Mouse (Mus musculus) forebrain, embryonic 16.5 days (tissue): ENCODE measurements around the gene Phf11b. TPM values are rescaled to one million over a fixed set of nuclear protein-coding genes. Genes with fewer than 3 reads are reported as not detected.
"Not testable (repeated sequence)": the region's sequence is repeated elsewhere in the genome, so short reads cannot be mapped to it uniquely, and the experiment has no call there.

Source experiments
- ATAC-seq: fragments of 200-750 bp; cut with Nextera tagmentation; 2 replicates; pipeline ENCODE4 v1.8.0; 2017; ENCODE audit warnings: mild to moderate bottlenecking, moderate library complexity
- H3K27ac ChIP-seq: fragments of 300-500 bp; sonication (generic); 2 replicates; pipeline ENCODE4 v1.5.1; 2014; ENCODE audit warnings: low read length, control low read depth
- H3K27me3 ChIP-seq: fragments of 300-500 bp; sonication (generic); replicated peaks from 2 replicates; pipeline ENCODE4 v1.6.1; 2014; ENCODE audit warnings: low read length; ENCODE audit not compliant: control insufficient read depth, insufficient read depth
- H3K36me3 ChIP-seq: fragments of 300-500 bp; sonication (generic); 2 replicates; pipeline ENCODE4 v1.6.1; 2014; ENCODE audit not compliant: control insufficient read depth, insufficient read depth
- H3K4me1 ChIP-seq: fragments of 300-500 bp; sonication (generic); replicated peaks from 2 replicates; pipeline ENCODE4 v1.6.1; 2014; ENCODE audit warnings: low read length; ENCODE audit not compliant: control insufficient read depth, insufficient read depth
- H3K4me2 ChIP-seq: fragments of 300-500 bp; sonication (generic); 2 replicates; pipeline ENCODE4 v1.6.1; 2014; ENCODE audit warnings: mild to moderate bottlenecking, low read length, control low read depth
- H3K4me3 ChIP-seq: fragments of 300-500 bp; sonication (generic); replicated peaks from 2 replicates; pipeline ENCODE4 v1.5.1; 2014; ENCODE audit warnings: mild to moderate bottlenecking, low read length, control low read depth
- H3K9ac ChIP-seq: fragments of 300-500 bp; sonication (generic); replicated peaks from 2 replicates; pipeline ENCODE4 v1.6.1; 2014; ENCODE audit warnings: low read depth, low read length, control low read depth
- H3K9me3 ChIP-seq: fragments of 300-500 bp; sonication (generic); 2 replicates; pipeline ENCODE4 v1.6.1; 2016; ENCODE audit warnings: low read length; ENCODE audit not compliant: control insufficient read depth
- WGBS: fragments of 180-500 bp; shearing (Covaris S2); extraction: QIAGEN DNeasy Blood & Tissue Kit; methylation state at CpG from one replicate; pipeline ENCODE4 v1.1.7; 2014; 5-methylcytosine and 5-hydroxymethylcytosine counted together
- polyA plus RNA-seq: library from polyadenylated mRNA; unstranded; fragments of >200 nt; fragmentation: Nextera tagmentation; extraction: Ambion mirVana; gene quantifications from 2 replicates; pipeline ENCODE4 v1.2.1, GENCODE M21; 2015

Gene Phf11b
- polyA plus RNA-seq, 1 experiment from 2014 or later, result not detected

- not testable (repeated sequence) for ATAC-seq, H3K27ac ChIP-seq
Observed at GRCm38 (mm10) chr14:59319970-59320369, 21.2 kb downstream of the Phf11b start.

GRCm38 (mm10) chr14:59319036-59319435 is 22.1 kb downstream of the Phf11b start:
- not testable (repeated sequence) for H3K4me2 ChIP-seq, H3K27me3 ChIP-seq, H3K9ac ChIP-seq, H3K27ac ChIP-seq, H3K36me3 ChIP-seq, H3K9me3 ChIP-seq, H3K4me1 ChIP-seq, H3K4me3 ChIP-seq, ATAC-seq
- 93% methylated on average over 3 of the region's 3 CpGs for WGBS

More at GRCm38 (mm10) chr14:59319970-59320369, 21.2 kb downstream of the Phf11b start:
- H3K36me3 ChIP-seq, H3K9me3 ChIP-seq, H3K4me1 ChIP-seq, H3K4me3 ChIP-seq, H3K9ac ChIP-seq, H3K4me2 ChIP-seq, H3K27me3 ChIP-seq: not testable (repeated sequence)
- WGBS, result 74% methylated on average over 6 of the region's 6 CpGs

- H3K9me3 ChIP-seq, H3K36me3 ChIP-seq, H3K9ac ChIP-seq, H3K4me2 ChIP-seq, H3K4me1 ChIP-seq, H3K27me3 ChIP-seq, H3K27ac ChIP-seq, H3K4me3 ChIP-seq, ATAC-seq: not testable (repeated sequence)
- WGBS, result 55% methylated on average over 1 of the region's 1 CpGs
Observed at GRCm38 (mm10) chr14:59297391-59297790, 43.8 kb downstream of the Phf11b start, which contains the start of gene Phf11a. Phf11a (minus strand) TSS chr14:59297522.

GRCm38 (mm10) chr14:59291769-59292168 is 49.4 kb downstream of the Phf11b start:
- not testable (repeated sequence) for H3K9me3 ChIP-seq, H3K27me3 ChIP-seq, H3K27ac ChIP-seq, H3K4me1 ChIP-seq, H3K9ac ChIP-seq, H3K36me3 ChIP-seq, H3K4me3 ChIP-seq, ATAC-seq, H3K4me2 ChIP-seq

GRCm38 (mm10) chr14:59274961-59275360 is 66.2 kb downstream of the Phf11b start:
- not testable (repeated sequence) for H3K4me3 ChIP-seq, H3K9ac ChIP-seq, H3K4me2 ChIP-seq, H3K27ac ChIP-seq, ATAC-seq, H3K27me3 ChIP-seq, H3K9me3 ChIP-seq, H3K36me3 ChIP-seq, H3K4me1 ChIP-seq
- WGBS, result 85% methylated on average over 4 of the region's 4 CpGs

Other genes with a start within 250 kb of the Phf11b start
- gene 1700129C05Rik, start 198.5 kb downstream of the Phf11b start, polyA plus RNA-seq, result not detected in 2 replicates
- gene Gm5142, start 162.6 kb downstream of the Phf11b start, polyA plus RNA-seq, result not detected in 2 replicates
- gene Rcbtb1, start 140.1 kb downstream of the Phf11b start, polyA plus RNA-seq, result 79.1 and 83.6 TPM in 2 replicates
- gene Gm6904, start 81.1 kb downstream of the Phf11b start, polyA plus RNA-seq, result not detected in 2 replicates
- gene Phf11a, start 43.8 kb downstream of the Phf11b start, polyA plus RNA-seq, result not detected in 2 replicates
- gene Phf11d, start 24.1 kb upstream of the Phf11b start, polyA plus RNA-seq, result 0.16 and 0.19 TPM in 2 replicates
- gene Phf11c, start 54.0 kb upstream of the Phf11b start, polyA plus RNA-seq, result 0.27 and 0.60 TPM in 2 replicates
- 7.1 and 9.6 TPM in 2 replicates for gene Setdb2, start 99.5 kb upstream of the Phf11b start, polyA plus RNA-seq
- 23.4 and 23.5 TPM in 2 replicates for gene Cab39l, start 99.6 kb upstream of the Phf11b start, polyA plus RNA-seq